Mouse (Mus musculus) small intestine, adult 2 months (tissue): ENCODE measurements around the gene Tnxb.

Experiments used
- CTCF ChIP-seq: fragments of 200-500 bp; IDR thresholded peaks from 2 replicates; pipeline ENCODE4 v1.5.1; 2012; ENCODE audit warnings: low read depth, mild to moderate bottlenecking, control low read depth, inconsistent platforms, low read length, moderate library complexity, mixed read lengths; ENCODE audit not compliant: insufficient replicate concordance, insufficient read length; ENCODE audit errors: extremely low read depth
- POLR2A ChIP-seq: fragments of 200-500 bp; IDR thresholded peaks from 2 replicates; pipeline ENCODE4 v1.6.1; 2012; ENCODE audit warnings: low read depth, mild to moderate bottlenecking, control low read depth, inconsistent platforms, low read length, moderate library complexity

DNA sequence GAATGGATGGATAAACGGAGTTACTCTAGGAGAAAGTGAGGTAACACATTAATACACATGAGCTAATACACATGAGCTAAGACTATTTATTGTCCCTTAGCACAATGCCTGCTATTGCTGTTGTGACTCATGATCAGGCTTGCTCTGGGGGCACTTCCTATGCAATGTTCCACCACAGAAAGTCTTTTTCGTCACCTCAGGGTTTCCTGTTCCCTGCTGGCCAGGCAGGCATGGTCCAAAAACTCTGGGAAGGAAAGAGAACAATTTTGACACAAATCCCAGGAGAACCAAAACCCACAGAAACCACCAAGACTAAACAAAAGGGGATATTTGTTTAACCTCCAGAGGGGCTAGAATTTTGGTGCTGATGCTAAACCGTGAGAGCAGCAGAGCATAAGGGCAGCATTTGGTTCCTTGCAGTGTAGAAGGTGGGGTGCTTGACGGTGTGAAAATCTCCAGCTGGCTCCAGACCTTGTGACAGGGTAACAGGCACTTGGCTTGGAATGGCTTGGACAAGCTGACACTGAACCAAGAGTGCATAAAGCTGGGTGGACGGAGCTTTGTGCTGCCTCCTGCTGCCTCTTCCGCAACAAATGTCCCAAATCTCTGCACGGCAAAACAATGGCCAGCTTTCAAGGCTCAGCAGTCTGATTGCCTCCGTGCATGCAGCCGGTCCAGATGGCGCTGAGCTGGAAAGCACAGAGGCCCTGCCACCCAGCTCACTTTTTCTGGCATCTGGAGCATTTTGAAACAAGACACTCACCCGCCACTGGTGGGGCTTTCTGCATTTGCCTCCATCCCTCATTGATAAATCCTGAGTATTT lies 29.3 kb upstream of the Tnxb start:
- TF ChIP-seq POLR2A (no peak), CTCF (no peak)
